Mouse (Mus musculus): ENCODE data around the gene Nadk. TPM values are rescaled to one million over a fixed set of nuclear protein-coding genes. Genes with fewer than 3 reads are reported as not detected.

Gene Nadk
- polyA plus RNA-seq, 1 experiment: 83.0 TPM

GRCm38 (mm10) chr4:155571442-155571841 is 9.3 kb downstream of the Nadk start:
- peaks cover 95% of the 10 kb centered on the region for H3K79me2 ChIP-seq (ENCODE audit: control insufficient read depth, insufficient read depth)
- peaks cover 4% of the 10 kb centered on the region for H3K36me3 ChIP-seq (ENCODE audit: control insufficient read depth, insufficient read depth)
- no peaks in the 10 kb centered on the region for H3K27me3 ChIP-seq (ENCODE audit: control insufficient read depth, insufficient read depth, insufficient read length)
- no peak overlapping the region for H3K4me3 ChIP-seq
- peak overlapping the region; percentile 64 for H3K4me2 ChIP-seq (ENCODE audit: low read depth)
- no peak overlapping the region for H3ac ChIP-seq (ENCODE audit: control insufficient read depth, insufficient read length)
- no peak for TF ChIP-seq POLR2AphosphoS2 (IDR thresholded peaks at IDR 0.05; ENCODE audit: insufficient read length, low read depth)
- no peak for TF ChIP-seq SRF (IDR thresholded peaks at IDR 0.05; ENCODE audit: control insufficient read depth, insufficient read length, low read depth)
- no peak for TF ChIP-seq MAX (IDR thresholded peaks at IDR 0.05; ENCODE audit: low read depth)
- TF ChIP-seq REST (IDR thresholded peaks at IDR 0.05; ENCODE audit: insufficient read depth, insufficient read length): no peak
- no peak for TF ChIP-seq POLR2A (IDR thresholded peaks at IDR 0.05; ENCODE audit: insufficient read length, low read depth)

DNA sequence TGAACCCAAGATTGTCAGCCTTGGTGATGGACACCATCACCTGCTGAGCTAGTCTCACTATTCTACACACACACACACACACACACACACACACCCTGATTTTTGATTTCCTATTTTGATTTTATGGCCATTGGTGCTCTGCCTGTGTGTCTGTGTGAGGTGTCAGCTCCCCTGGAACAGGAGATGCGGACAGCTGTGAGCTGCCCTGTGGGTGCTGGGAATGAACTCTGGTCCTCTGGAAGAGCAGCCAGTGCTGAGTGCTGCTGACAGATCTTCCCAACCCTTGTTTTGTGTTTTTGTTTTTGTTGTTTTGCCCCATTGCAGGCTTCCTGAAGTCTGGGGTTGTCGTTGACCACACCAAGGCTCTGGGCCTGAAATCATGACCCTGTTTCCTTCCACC is 11.0 kb downstream of the Nadk start:
- no peak overlapping the region for H3ac ChIP-seq (ENCODE audit: control insufficient read depth, insufficient read length)
- H3K4me2 ChIP-seq (ENCODE audit: low read depth): no peak overlapping the region
- peaks cover 81% of the 10 kb centered on the region for H3K79me2 ChIP-seq (ENCODE audit: control insufficient read depth, insufficient read depth)
- no peak overlapping the region for H3K4me3 ChIP-seq
- H3K27me3 ChIP-seq (ENCODE audit: control insufficient read depth, insufficient read depth, insufficient read length): no peaks in the 10 kb centered on the region
- peaks cover 12% of the 10 kb centered on the region for H3K36me3 ChIP-seq (ENCODE audit: control insufficient read depth, insufficient read depth)
- no peak for TF ChIP-seq MAX (IDR thresholded peaks at IDR 0.05; ENCODE audit: low read depth)
- TF ChIP-seq MYOD1 (IDR thresholded peaks at IDR 0.05; ENCODE audit: control insufficient read depth in 1 of 3, insufficient read length in 2 of 3, low read depth in 2 of 3): peak in 1 of 3 experiments; percentile 69
- TF ChIP-seq MYOG (IDR thresholded peaks at IDR 0.05; ENCODE audit: control insufficient read depth in 1 of 3, insufficient read depth in 1 of 3, insufficient read length in 2 of 3, low read depth in 2 of 3): peak in 2 of 3 experiments; percentile 18 to 51

DNA sequence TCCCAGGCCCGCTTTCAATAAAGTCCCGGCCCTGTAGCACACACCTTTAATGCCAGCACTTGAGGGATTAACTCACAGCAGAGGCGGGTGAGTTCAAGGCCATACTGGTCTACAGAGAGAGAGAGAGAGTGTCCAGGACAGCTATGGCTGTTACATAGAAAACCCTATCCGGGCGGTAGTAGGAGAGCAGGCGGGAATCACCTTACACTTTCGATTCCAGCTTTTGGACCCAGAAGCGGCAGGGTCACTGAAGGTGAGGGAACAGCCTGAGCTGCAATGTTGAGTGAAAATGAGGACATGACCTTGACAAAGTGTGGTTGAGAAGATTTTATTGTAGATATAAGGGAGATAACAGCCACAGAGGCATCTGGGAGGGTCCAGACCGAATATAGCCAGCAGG is 11.7 kb downstream of the Nadk start:
- H3K4me3 ChIP-seq: no peak overlapping the region
- TF ChIP-seq MAX (IDR thresholded peaks at IDR 0.05; ENCODE audit: low read depth) (no peak), REST (IDR thresholded peaks at IDR 0.05; ENCODE audit: insufficient read depth, insufficient read length) (no peak)
- no peaks in the 10 kb centered on the region for H3K27me3 ChIP-seq (ENCODE audit: control insufficient read depth, insufficient read depth, insufficient read length)
- H3ac ChIP-seq (ENCODE audit: control insufficient read depth, insufficient read length): no peak overlapping the region
- no peak overlapping the region for H3K4me2 ChIP-seq (ENCODE audit: low read depth)
- peaks cover 12% of the 10 kb centered on the region for H3K36me3 ChIP-seq (ENCODE audit: control insufficient read depth, insufficient read depth)
- H3K79me2 ChIP-seq (ENCODE audit: control insufficient read depth, insufficient read depth): peaks cover 74% of the 10 kb centered on the region

DNA sequence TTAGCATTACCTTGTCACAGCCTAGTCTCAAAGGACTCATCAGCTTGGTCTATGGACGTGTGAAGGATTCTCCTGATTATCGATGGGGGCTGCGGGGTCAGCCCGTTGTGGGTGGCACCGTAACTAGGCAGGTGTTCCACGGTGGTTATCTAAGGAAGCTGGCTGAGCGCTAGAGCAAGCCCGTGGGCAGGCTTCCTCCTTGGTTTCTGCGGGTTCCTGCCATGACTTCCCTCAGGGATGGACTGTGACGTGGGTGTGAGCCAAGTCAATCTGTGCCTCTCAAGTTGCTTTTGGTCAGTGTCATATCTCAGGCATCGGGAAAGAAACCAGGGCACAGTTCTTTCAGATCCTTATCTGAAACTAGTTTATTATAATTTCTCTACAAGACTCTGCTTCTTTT is 12.8 kb downstream of the Nadk start:
- TF ChIP-seq POLR2A (IDR thresholded peaks at IDR 0.05; ENCODE audit: insufficient read length, low read depth) (no peak), MYOD1 (IDR thresholded peaks at IDR 0.05; ENCODE audit: control insufficient read depth in 1 of 3, insufficient read length in 2 of 3, low read depth in 2 of 3) (peak in 1 of 3 experiments; percentile 59), MYOG (IDR thresholded peaks at IDR 0.05; ENCODE audit: control insufficient read depth in 1 of 3, insufficient read depth in 1 of 3, insufficient read length in 2 of 3, low read depth in 2 of 3) (peak in 1 of 3 experiments; percentile 39), POLR2AphosphoS2 (IDR thresholded peaks at IDR 0.05; ENCODE audit: insufficient read length, low read depth) (no peak)
- H3K36me3 ChIP-seq (ENCODE audit: control insufficient read depth, insufficient read depth): peaks cover 16% of the 10 kb centered on the region
- H3K27me3 ChIP-seq (ENCODE audit: control insufficient read depth, insufficient read depth, insufficient read length): no peaks in the 10 kb centered on the region
- H3K4me3 ChIP-seq: no peak overlapping the region
- peak overlapping the region; percentile 32 for H3K4me2 ChIP-seq (ENCODE audit: low read depth)
- H3K79me2 ChIP-seq (ENCODE audit: control insufficient read depth, insufficient read depth): peaks cover 63% of the 10 kb centered on the region
- no peak overlapping the region for H3ac ChIP-seq (ENCODE audit: control insufficient read depth, insufficient read length)

DNA sequence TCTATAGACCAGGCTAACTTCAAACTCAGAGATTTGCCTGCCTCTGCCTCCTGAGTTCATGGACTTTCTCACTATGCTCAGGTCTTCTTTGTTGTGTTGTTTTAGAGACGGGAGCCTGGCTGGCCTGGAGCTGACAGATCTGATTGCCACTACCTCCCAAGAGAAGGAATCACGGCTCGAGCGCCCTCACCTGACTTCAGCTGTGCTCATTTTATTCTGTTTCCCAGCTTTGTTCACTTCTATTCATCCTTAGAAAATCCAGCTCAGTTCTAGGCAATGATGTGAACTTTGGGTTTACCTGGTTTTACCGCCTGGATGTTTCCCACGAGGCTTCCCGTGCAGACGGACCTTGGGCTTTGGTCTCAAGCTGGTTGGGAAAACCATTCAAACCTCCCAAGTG is 13.3 kb downstream of the Nadk start:
- Histone ChIP-seq H3ac (ENCODE audit: control insufficient read depth, insufficient read length) (no peak overlapping the region), H3K27me3 (ENCODE audit: control insufficient read depth, insufficient read depth, insufficient read length) (no peaks in the 10 kb centered on the region), H3K36me3 (ENCODE audit: control insufficient read depth, insufficient read depth) (peaks cover 16% of the 10 kb centered on the region), H3K4me3 (no peak overlapping the region), H3K4me2 (ENCODE audit: low read depth) (no peak overlapping the region), H3K79me2 (ENCODE audit: control insufficient read depth, insufficient read depth) (peaks cover 57% of the 10 kb centered on the region)
- TF ChIP-seq MYOD1 (IDR thresholded peaks at IDR 0.05; ENCODE audit: control insufficient read depth in 1 of 3, insufficient read length in 2 of 3, low read depth in 2 of 3): no peak

DNA sequence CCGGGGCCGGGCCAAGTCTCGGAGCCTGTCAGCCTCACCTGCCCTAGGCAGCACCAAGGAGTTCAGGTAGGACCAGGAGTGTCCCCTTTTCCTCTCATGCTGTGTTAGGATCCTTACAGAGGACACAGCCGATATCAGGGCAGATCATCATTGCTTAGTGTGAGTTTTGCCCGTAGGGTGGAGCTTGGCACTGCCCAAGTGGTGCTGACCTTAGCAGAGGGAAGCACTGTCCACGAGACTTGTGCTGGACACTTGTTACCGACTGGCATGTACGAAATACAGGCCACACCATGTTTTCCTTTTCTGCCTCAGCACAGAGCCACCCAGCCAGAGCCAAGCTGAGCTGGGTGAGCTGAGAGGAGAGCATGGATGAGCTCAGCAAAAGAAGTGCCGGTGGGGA is 15.0 kb downstream of the Nadk start:
- peaks cover 16% of the 10 kb centered on the region for H3K36me3 ChIP-seq (ENCODE audit: control insufficient read depth, insufficient read depth)
- no peak for TF ChIP-seq E2F4 (IDR thresholded peaks at IDR 0.05; ENCODE audit: insufficient read depth)
- no peak for TF ChIP-seq MAX (IDR thresholded peaks at IDR 0.05; ENCODE audit: low read depth)
- no peak for TF ChIP-seq MYOD1 (IDR thresholded peaks at IDR 0.05; ENCODE audit: control insufficient read depth in 1 of 3, insufficient read length in 2 of 3, low read depth in 2 of 3)
- TF ChIP-seq REST (IDR thresholded peaks at IDR 0.05; ENCODE audit: insufficient read depth, insufficient read length): no peak
- TF ChIP-seq TCF3 (IDR thresholded peaks at IDR 0.05; ENCODE audit: insufficient read length, low read depth): no peak
- TF ChIP-seq SRF (IDR thresholded peaks at IDR 0.05; ENCODE audit: control insufficient read depth, insufficient read length, low read depth): no peak
- TF ChIP-seq TCF12 (IDR thresholded peaks at IDR 0.05; ENCODE audit: insufficient read depth, poor library complexity, severe bottlenecking): no peak
- TF ChIP-seq POLR2AphosphoS2 (IDR thresholded peaks at IDR 0.05; ENCODE audit: insufficient read length, low read depth): no peak
- no peak for TF ChIP-seq POLR2A (IDR thresholded peaks at IDR 0.05; ENCODE audit: insufficient read length, low read depth)
- no peak for TF ChIP-seq USF1 (IDR thresholded peaks at IDR 0.05; ENCODE audit: low read depth)
- TF ChIP-seq MYOG (IDR thresholded peaks at IDR 0.05; ENCODE audit: control insufficient read depth in 1 of 3, insufficient read depth in 1 of 3, insufficient read length in 2 of 3, low read depth in 2 of 3): no peak
- TF ChIP-seq CEBPB (IDR thresholded peaks at IDR 0.05; ENCODE audit: insufficient read depth, poor library complexity, severe bottlenecking): no peak
- H3ac ChIP-seq (ENCODE audit: control insufficient read depth, insufficient read length): no peak overlapping the region
- H3K4me2 ChIP-seq (ENCODE audit: low read depth): no peak overlapping the region
- H3K4me3 ChIP-seq: no peak overlapping the region
- peaks cover 41% of the 10 kb centered on the region for H3K79me2 ChIP-seq (ENCODE audit: control insufficient read depth, insufficient read depth)
- no peaks in the 10 kb centered on the region for H3K27me3 ChIP-seq (ENCODE audit: control insufficient read depth, insufficient read depth, insufficient read length)
